Mouse (Mus musculus) brain, embryonic 18.5 days (tissue): Measurements from ENCODE around the gene Ascc1.
"Not testable (repeated sequence)": the region's sequence is repeated elsewhere in the genome, so short reads cannot be mapped to it uniquely, and the experiment has no call there.

Experiments used
- DNase-seq: peaks from one replicate; pipeline ENCODE4 v3.0.0-alpha.2; 2012; ENCODE audit warnings: low read depth, low spot score

Ascc1 gene

DNA sequence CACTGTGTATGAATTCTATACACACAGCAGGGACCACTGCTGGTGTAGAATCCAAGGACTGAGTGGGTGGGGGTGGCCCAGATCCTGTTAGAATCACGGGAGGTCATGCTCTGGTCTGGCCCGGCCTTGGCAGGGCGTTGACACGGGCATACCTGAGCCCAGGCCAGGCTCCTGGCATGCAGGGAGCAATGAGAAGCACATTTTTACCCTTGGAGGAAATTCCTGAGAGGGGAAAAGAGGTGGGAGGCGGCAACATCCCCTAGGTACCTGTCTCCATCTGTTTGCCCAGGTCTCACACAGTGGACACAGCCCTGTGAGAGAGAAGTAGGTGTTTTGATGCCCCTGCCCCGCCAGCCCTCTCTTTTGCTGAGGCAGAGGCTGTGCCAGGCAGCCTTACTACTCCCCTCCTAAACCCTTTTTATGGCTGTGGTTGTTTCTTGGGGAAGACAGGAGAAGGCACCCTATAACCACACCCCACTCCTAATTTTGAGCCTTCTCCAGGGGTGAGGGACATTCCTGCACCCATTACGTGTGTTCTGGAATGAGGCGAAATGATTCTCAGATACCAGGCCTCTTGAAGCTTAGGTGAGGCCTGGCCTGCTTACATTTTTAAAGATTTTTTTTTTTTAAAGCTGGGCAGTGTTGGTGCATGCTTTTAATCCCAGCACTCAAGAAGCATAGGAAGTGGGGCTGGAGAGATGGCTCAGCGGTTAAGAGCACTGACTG, 111.5 kb downstream of the Ascc1 start:
- DNase-seq, result no peak

DNA sequence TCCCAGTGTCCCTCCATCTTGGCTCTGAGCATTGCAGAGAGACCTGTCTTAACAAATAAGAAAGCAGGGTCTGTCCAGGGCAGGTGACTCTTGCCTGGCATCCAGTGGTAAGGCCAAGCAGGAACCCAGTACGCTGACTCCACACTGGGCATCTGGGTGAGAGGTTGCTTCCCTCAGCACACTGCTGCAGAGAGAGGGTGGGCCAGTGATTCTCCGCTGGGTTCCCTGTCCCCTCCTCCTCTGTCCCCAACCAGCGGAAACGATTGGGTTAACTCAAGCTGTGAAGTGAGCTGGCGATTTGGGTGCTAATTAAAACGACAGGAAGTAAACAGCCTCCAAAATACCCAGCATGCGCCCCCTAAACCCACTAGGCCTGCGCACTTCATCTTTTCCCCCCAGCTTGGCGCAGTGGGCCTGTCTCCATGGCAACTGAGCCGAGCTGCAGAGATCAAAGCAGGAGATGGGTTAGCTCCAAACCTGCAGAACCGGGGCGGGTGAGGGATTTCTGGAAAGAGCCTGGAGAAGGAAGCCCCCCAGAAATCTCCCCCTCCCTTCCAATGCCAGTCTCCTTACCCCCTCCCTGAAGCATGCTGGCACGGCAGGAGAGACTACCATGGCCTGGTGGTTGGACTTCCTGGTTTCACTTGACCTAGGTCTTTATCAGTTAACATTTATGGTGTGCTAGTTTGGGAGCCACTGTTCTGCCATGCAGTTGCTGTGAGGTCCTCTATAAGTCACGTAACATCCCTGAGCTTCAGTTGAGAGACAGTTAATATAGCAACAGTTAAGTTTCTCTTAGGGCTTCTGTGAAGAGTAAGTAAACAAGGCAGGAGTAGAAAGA, 113.0 kb downstream of the Ascc1 start:
- peak; percentile 87 for DNase-seq

GRCm38 (mm10) chr10:60116997-60117396, 114.4 kb downstream of the Ascc1 start:
- no peak for DNase-seq

- no peak for DNase-seq
These were observed 115.9 kb downstream of the Ascc1 start for GRCm38 (mm10) chr10:60118464-60118863.

DNA sequence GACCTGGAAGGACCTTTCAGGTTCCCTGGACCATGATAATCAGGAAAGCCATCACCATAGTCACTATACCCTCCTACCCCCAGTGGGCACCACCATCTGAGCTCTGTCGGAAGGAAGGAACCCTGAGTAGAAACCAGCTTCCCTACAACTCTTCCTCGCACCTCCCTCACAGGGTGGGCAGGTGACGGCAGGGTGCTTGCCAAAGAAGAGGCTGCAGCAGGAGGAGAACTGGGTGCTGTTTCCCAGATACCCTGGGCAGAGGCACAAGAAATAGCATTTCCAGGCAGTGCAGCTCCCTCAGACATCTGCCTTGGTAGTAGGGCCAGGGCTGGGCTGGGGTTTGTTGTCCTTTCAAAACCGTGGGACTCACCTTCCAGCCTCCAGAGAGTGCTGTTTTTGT, 118.0 kb downstream of the Ascc1 start:
- no peak for DNase-seq

- no peak for DNase-seq
These were observed 121.5 kb downstream of the Ascc1 start for GRCm38 (mm10) chr10:60124078-60124477.

DNA sequence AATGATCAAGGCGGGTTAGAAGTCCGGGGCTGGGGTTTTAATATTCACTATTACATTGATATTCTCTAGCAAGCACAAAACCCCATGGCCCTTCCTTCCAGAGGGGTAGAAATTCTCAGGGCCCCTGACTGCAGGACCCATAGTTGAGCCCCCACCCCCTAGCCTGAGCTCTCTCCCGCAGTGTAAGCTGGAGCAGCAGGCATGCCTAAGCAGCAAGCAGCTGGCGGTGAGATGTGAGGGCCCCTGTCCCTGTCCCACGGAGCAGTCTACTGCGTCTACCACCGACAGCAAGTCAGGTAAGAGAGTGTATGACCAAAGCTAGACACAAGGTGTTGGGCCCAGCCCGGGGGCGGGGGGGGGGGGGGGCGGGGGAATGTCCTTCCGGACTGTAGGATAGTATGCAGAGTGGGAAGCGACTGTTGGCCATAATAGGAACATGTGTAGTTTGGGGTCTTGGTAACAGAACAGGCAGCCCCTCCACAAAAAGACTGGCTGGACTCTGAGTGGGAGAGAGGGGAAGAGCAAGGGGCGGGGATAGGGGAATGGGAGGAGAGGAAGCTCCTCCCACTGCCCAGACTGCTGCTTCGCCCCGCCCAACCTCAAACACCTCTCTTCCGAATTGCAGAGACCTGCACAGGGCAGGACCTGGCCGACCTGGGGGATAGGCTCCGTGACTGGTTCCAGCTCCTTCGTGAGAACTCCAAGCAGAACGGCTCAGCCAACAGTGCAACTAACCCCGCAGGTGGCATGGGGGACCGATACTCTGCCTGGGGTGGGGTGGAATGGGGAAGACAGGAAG, 123.1 kb downstream of the Ascc1 start:
- DNase-seq, result no peak

GRCm38 (mm10) chr10:60128287-60128686, 125.7 kb downstream of the Ascc1 start:
- no peak for DNase-seq

- no peak for DNase-seq
These were observed 127.9 kb downstream of the Ascc1 start for GRCm38 (mm10) chr10:60130504-60130903.

GRCm38 (mm10) chr10:60133501-60133900, 130.9 kb downstream of the Ascc1 start:
- DNase-seq, result no peak

DNA sequence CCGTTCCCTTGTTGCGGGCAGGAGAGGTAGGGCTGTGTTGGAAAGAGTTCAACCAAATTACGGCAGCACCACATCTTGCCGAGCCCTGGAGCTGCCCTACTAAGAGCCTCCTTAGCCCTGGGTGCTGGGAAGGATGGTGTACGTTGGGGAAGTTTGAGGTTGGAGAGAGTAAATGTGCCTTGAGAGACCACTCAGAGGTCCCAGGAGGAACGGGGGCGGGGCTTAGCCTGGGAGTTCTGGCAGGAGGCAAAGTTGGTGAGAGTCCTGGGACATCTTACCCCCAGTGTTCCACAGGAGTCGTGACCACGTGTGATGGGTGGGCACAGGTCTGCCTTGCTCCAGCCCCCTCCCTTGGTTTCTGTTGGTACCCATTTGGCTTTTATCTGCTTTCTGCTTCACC, 131.6 kb downstream of the Ascc1 start:
- DNase-seq, result no peak

DNA sequence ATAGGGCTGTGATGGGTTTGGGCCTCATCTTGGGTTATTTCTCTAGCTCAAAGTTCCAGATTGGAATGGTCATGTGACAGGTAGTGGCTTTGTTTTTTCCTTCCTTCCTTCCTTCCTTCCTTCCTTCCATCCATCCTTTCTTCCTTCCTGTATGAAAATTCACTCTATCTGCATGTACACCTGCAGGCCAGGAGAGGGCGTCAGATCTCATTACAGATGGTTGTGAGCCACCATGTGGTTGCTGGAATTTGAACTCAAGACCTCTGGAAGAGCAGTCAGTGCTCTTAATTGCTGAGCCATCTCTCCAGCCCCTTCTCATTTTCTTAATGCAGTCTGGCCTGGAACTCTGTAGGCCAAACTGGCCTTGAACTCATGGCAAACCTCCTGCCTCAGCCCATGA, 133.4 kb downstream of the Ascc1 start:
- DNase-seq, result not testable (repeated sequence)

GRCm38 (mm10) chr10:60136935-60137334, 134.3 kb downstream of the Ascc1 start:
- no peak for DNase-seq

DNA sequence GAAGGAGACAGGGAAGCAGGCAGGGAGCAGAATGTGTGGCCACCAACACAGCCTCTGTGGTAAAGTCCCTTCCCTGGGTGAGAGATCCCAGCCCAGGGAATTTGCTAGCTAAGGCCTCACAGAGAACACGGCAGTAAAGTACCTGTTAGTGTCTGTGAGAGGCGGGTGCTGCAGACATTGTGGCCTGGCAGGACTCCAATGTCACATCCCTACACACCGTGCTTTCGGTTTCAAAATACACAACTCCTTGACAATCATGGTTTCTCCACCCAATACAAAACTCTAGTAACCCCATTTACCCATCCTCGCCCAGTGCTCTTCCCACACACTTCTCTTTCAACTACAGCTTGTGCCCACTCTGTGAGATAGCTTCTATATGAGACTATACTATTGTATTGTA, 136.1 kb downstream of the Ascc1 start:
- no peak for DNase-seq

- DNase-seq, result no peak
These were observed 138.1 kb downstream of the Ascc1 start for GRCm38 (mm10) chr10:60140751-60141150.

GRCm38 (mm10) chr10:60141656-60142160, 139.1 kb downstream of the Ascc1 start:
- no peak for DNase-seq

- not testable (repeated sequence) for DNase-seq
These were observed 145.0 kb downstream of the Ascc1 start for GRCm38 (mm10) chr10:60147510-60148047.

DNA sequence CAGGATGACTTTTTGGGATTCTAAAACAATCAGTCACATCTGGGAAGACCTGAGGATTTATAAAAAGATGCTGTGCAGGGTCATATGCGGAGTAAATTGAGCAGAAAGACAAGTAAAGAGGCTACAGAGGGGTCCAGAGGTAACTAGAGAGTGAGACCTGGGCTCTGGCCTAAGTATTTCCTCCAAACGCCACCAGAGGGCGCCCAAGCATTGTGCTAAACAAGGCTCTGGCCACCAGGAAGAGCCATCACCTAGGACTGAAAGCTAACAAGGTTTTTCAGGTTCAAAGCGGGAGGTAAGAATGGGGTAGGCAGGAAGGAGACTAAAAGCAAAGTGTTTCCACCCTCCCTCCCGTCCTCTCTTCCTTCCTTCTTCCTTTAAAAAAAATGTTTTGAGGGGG, 145.5 kb downstream of the Ascc1 start:
- peak; percentile 18 for DNase-seq
